Mouse (Mus musculus) splenic B cell, adult 2 months (primary cell): ENCODE measurements around the gene Espnl.

ENCODE experiments used
- DNase-seq: peaks from one replicate; pipeline ENCODE4 v3.0.0-alpha.2; 2011; ENCODE audit warnings: low read depth, low spot score
- H3K27me3 ChIP-seq: 2 replicates; pipeline ENCODE4 v1.6.1; 2012; ENCODE audit warnings: mild to moderate bottlenecking, low read length, moderate library complexity, mixed read lengths; ENCODE audit not compliant: control insufficient read depth, poor library complexity, insufficient read depth, severe bottlenecking
- H3K36me3 ChIP-seq: 2 replicates; pipeline ENCODE4 v1.6.1; 2012; ENCODE audit warnings: mild to moderate bottlenecking, low read length, moderate library complexity, mixed read lengths; ENCODE audit not compliant: control insufficient read depth, poor library complexity, insufficient read depth, severe bottlenecking

Espnl gene

GRCm38 (mm10) chr1:91301206-91301920, 20.5 kb upstream of the Espnl start:
- no peak for DNase-seq
- peaks cover 8% of the 10 kb centered on the region for H3K36me3 ChIP-seq
- no peaks in the 10 kb centered on the region; the same call in 1 of the 2 replicates for H3K27me3 ChIP-seq

- H3K36me3 ChIP-seq, result peaks cover 8% of the 10 kb centered on the region
- no peaks in the 10 kb centered on the region; the same call in 1 of the 2 replicates for H3K27me3 ChIP-seq
- no peak for DNase-seq
Observed at GRCm38 (mm10) chr1:91302021-91302420, 19.9 kb upstream of the Espnl start.

GRCm38 (mm10) chr1:91304621-91305020, 17.3 kb upstream of the Espnl start:
- Histone ChIP-seq H3K36me3 (peaks cover 13% of the 10 kb centered on the region), H3K27me3 (no peaks in the 10 kb centered on the region; the same call in 1 of the 2 replicates)
- DNase-seq, result no peak

- no peaks in the 10 kb centered on the region for H3K27me3 ChIP-seq
- H3K36me3 ChIP-seq, result peaks cover 18% of the 10 kb centered on the region; the same call in 1 of the 2 replicates
- DNase-seq, result no peak
Observed at GRCm38 (mm10) chr1:91309366-91310085, 12.3 kb upstream of the Espnl start.

- no peaks in the 10 kb centered on the region for H3K27me3 ChIP-seq
- DNase-seq, result no peak
Observed at GRCm38 (mm10) chr1:91312273-91312672, 9.6 kb upstream of the Espnl start.

GRCm38 (mm10) chr1:91313251-91313650, 8.6 kb upstream of the Espnl start:
- H3K27me3 ChIP-seq, result no peaks in the 10 kb centered on the region
- peaks cover 15% of the 10 kb centered on the region for H3K36me3 ChIP-seq
- no peak for DNase-seq

More at GRCm38 (mm10) chr1:91312273-91312672, 9.6 kb upstream of the Espnl start:
- peaks cover 15% of the 10 kb centered on the region for H3K36me3 ChIP-seq

- no peaks in the 10 kb centered on the region for H3K27me3 ChIP-seq
- no peak for DNase-seq
- peaks cover 9% of the 10 kb centered on the region for H3K36me3 ChIP-seq
Observed at GRCm38 (mm10) chr1:91317656-91318055, 4.2 kb upstream of the Espnl start.

GRCm38 (mm10) chr1:91324646-91325045, 2.8 kb downstream of the Espnl start:
- Histone ChIP-seq H3K27me3 (no peaks in the 10 kb centered on the region), H3K36me3 (no peaks in the 10 kb centered on the region)
- DNase-seq, result no peak

- no peaks in the 10 kb centered on the region for H3K36me3 ChIP-seq
- DNase-seq, result no peak
- H3K27me3 ChIP-seq, result no peaks in the 10 kb centered on the region
Observed at GRCm38 (mm10) chr1:91325488-91326042, 3.7 kb downstream of the Espnl start.

GRCm38 (mm10) chr1:91332102-91332501, 10.2 kb downstream of the Espnl start:
- H3K27me3 ChIP-seq, result no peaks in the 10 kb centered on the region
- no peak for DNase-seq
- H3K36me3 ChIP-seq, result no peaks in the 10 kb centered on the region

- Histone ChIP-seq H3K27me3 (no peaks in the 10 kb centered on the region), H3K36me3 (no peaks in the 10 kb centered on the region)
- DNase-seq, result no peak
Observed at GRCm38 (mm10) chr1:91333582-91333981, 11.7 kb downstream of the Espnl start.

- Histone ChIP-seq H3K27me3 (no peaks in the 10 kb centered on the region), H3K36me3 (no peaks in the 10 kb centered on the region)
- DNase-seq, result no peak
Observed at GRCm38 (mm10) chr1:91337355-91337754, 15.5 kb downstream of the Espnl start.

- H3K36me3 ChIP-seq, result no peaks in the 10 kb centered on the region
- no peaks in the 10 kb centered on the region for H3K27me3 ChIP-seq
- DNase-seq, result no peak
Observed at GRCm38 (mm10) chr1:91344001-91344400, 22.1 kb downstream of the Espnl start.

GRCm38 (mm10) chr1:91344921-91345685, 23.2 kb downstream of the Espnl start:
- Histone ChIP-seq H3K36me3 (no peaks in the 10 kb centered on the region), H3K27me3 (no peaks in the 10 kb centered on the region)
- no peak for DNase-seq
